Mouse (Mus musculus): ENCODE data around the gene Mvb12b. TPM values are rescaled to one million over a fixed set of nuclear protein-coding genes. Genes with fewer than 3 reads are reported as not detected.

Mvb12b gene
- polyA plus RNA-seq, 1 experiment = 15.9 TPM

DNA sequence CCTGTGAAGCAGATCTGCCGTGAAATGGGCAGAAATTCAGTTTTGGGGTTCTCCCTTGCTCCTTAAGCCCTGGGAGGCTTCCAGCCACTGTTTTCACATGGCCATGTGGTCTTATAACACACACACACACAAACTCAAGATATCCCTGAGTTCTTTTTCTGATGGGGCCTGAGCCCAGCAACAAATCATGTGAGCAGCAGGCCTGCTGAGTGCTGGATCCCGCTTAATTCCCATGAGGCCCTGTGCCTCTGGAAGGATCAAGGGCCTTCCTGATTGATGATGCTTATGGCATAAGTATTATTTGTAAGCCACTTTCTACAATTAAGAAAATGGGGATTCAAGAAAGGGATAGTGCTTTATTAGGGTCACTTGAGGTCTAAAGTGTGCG is 2.5 kb downstream of the Mvb12b start:
- Histone ChIP-seq H3K4me3 (ENCODE audit: insufficient read depth, poor library complexity, severe bottlenecking) (no peak overlapping the region), H3K79me3 (ENCODE audit: low read depth) (peaks cover 14% of the 10 kb centered on the region), H3K27me3 (ENCODE audit: control insufficient read depth, insufficient read depth, insufficient read length) (no peaks in the 10 kb centered on the region)

DNA sequence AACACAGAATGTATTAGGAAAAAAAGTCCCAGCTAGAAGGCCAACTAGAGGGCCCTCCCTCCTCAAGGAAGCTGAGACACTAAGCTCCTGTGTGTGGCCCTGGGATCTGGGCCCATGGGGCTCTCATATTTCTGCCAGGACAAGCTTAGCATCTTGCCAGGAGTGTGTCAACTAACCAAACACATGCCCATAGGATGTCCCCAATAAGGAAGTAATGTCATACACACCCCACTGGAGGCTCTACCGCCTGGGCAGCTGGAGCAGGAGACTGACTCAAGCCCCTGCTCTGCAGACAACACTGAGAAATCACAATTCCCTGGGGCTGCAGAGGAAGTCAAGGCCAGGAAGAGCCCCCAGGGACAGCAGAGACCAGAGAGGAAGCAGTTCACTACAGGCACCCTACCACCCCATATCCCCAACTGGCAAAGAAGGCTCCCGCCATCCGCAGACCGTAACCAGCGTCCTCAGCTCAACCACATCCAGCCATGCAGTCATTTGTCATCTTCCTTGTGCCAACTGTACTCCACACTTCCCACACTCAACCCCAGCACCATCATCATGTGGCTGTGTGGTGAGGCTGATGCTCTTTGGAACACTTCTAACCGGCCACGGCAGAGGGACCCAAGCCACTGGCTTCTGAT is 3.0 kb downstream of the Mvb12b start:
- Histone ChIP-seq H3K4me3 (ENCODE audit: insufficient read depth, poor library complexity, severe bottlenecking) (no peak overlapping the region), H3K36me3 (ENCODE audit: control insufficient read depth, insufficient read depth) (no peaks in the 10 kb centered on the region), H3K79me3 (ENCODE audit: low read depth) (peaks cover 16% of the 10 kb centered on the region), H3K79me2 (ENCODE audit: control insufficient read depth, insufficient read depth) (peaks cover 66% of the 10 kb centered on the region), H3K27me3 (ENCODE audit: control insufficient read depth, insufficient read depth, insufficient read length) (no peaks in the 10 kb centered on the region), H3ac (ENCODE audit: control insufficient read depth, insufficient read length, low read depth) (no peak overlapping the region)
- TF ChIP-seq MYOD1 (IDR thresholded peaks at IDR 0.05; ENCODE audit: control insufficient read depth, insufficient read length, low read depth) (no peak), USF1 (IDR thresholded peaks at IDR 0.05; ENCODE audit: low read depth) (no peak), MYOG (IDR thresholded peaks at IDR 0.05; ENCODE audit: control insufficient read depth, extremely low read depth, insufficient read length) (no peak), FOSL1 (IDR thresholded peaks at IDR 0.05; ENCODE audit: insufficient read depth, low read length, poor library complexity, severe bottlenecking) (no peak), CTCF (IDR thresholded peaks at IDR 0.05; ENCODE audit: control insufficient read depth, insufficient read depth, insufficient read length) (no peak), CEBPB (IDR thresholded peaks at IDR 0.05; ENCODE audit: low read depth) (no peak)

More for the DNA sequence above, 2.5 kb downstream of the Mvb12b start:
- TF ChIP-seq MAX (IDR thresholded peaks at IDR 0.05) (no peak), MYOD1 (IDR thresholded peaks at IDR 0.05; ENCODE audit: control insufficient read depth, insufficient read length, low read depth) (no peak), USF1 (IDR thresholded peaks at IDR 0.05; ENCODE audit: low read depth) (no peak), CTCF (IDR thresholded peaks at IDR 0.05; ENCODE audit: control insufficient read depth, insufficient read depth, insufficient read length) (no peak), FOSL1 (IDR thresholded peaks at IDR 0.05; ENCODE audit: insufficient read depth, low read length, poor library complexity, severe bottlenecking) (no peak), CEBPB (IDR thresholded peaks at IDR 0.05; ENCODE audit: low read depth) (no peak), MYOG (IDR thresholded peaks at IDR 0.05; ENCODE audit: control insufficient read depth, extremely low read depth, insufficient read length) (no peak)
- Histone ChIP-seq H3K79me2 (ENCODE audit: control insufficient read depth, insufficient read depth) (peaks cover 61% of the 10 kb centered on the region), H3K36me3 (ENCODE audit: control insufficient read depth, insufficient read depth) (no peaks in the 10 kb centered on the region), H3ac (ENCODE audit: control insufficient read depth, insufficient read length, low read depth) (no peak overlapping the region)

DNA sequence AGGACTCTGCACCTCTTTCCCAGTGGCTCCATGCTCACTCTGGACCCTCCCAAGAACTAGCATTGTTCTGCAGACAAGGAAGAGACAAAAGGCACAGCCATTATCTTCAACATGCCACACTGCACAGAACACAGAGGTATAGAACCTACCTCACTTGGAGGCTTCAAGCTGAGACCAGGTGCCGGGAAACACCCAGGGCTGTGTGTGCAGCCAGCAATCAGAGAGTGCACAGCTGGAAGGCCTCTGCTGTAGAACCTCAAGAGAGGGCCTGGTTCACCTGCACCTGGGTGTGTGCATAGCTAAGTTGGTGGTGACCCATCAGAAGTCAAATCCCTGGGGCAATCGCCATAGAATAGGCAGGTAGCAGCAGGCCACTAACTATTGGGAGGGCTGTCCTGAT is 8.5 kb downstream of the Mvb12b start:
- Histone ChIP-seq H3K36me3 (ENCODE audit: control insufficient read depth, insufficient read depth) (peaks cover 3% of the 10 kb centered on the region), H3K27me3 (ENCODE audit: control insufficient read depth, insufficient read depth, insufficient read length) (no peaks in the 10 kb centered on the region), H3K79me3 (ENCODE audit: low read depth) (peaks cover 20% of the 10 kb centered on the region), H3ac (ENCODE audit: control insufficient read depth, insufficient read length, low read depth) (no peak overlapping the region), H3K4me3 (ENCODE audit: insufficient read depth, poor library complexity, severe bottlenecking) (no peak overlapping the region), H3K79me2 (ENCODE audit: control insufficient read depth, insufficient read depth) (peaks cover 51% of the 10 kb centered on the region)
- no peak for TF ChIP-seq CTCF (IDR thresholded peaks at IDR 0.05; ENCODE audit: control insufficient read depth, insufficient read depth, insufficient read length)
- no peak for TF ChIP-seq CEBPB (IDR thresholded peaks at IDR 0.05; ENCODE audit: low read depth)
- no peak for TF ChIP-seq USF1 (IDR thresholded peaks at IDR 0.05; ENCODE audit: low read depth)
- no peak for TF ChIP-seq MAX (IDR thresholded peaks at IDR 0.05)
- TF ChIP-seq FOSL1 (IDR thresholded peaks at IDR 0.05; ENCODE audit: insufficient read depth, low read length, poor library complexity, severe bottlenecking) = no peak
- no peak for TF ChIP-seq MYOD1 (IDR thresholded peaks at IDR 0.05; ENCODE audit: control insufficient read depth, insufficient read length, low read depth)
- no peak for TF ChIP-seq MYOG (IDR thresholded peaks at IDR 0.05; ENCODE audit: control insufficient read depth, extremely low read depth, insufficient read length)

DNA sequence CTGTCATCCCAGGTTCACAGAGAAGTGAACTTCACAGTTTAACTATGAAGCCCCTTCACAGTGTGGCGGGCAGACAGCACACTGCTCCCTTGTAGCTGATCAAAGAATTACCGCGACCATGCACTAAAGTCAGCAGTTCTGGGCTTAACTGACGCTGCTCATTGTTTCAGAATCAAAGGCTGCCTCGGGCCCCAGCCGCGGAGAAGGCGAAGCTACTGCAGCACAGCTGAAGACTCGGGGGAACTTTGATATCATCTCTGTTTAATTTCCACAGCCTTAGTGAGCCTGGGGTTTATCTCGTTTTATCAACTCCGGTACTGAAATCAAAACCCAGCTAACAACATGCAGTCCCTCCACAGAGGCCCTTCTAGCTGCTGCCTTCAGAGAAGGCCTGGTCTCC is 9.3 kb downstream of the Mvb12b start:
- H3K79me2 ChIP-seq (ENCODE audit: control insufficient read depth, insufficient read depth) = peaks cover 45% of the 10 kb centered on the region
- H3K36me3 ChIP-seq (ENCODE audit: control insufficient read depth, insufficient read depth) = peaks cover 8% of the 10 kb centered on the region
- no peaks in the 10 kb centered on the region for H3K27me3 ChIP-seq (ENCODE audit: control insufficient read depth, insufficient read depth, insufficient read length)
- no peak overlapping the region for H3ac ChIP-seq (ENCODE audit: control insufficient read depth, insufficient read length, low read depth)
- H3K79me3 ChIP-seq (ENCODE audit: low read depth) = peaks cover 18% of the 10 kb centered on the region
- no peak for TF ChIP-seq MAX (IDR thresholded peaks at IDR 0.05)
- TF ChIP-seq CTCF (IDR thresholded peaks at IDR 0.05; ENCODE audit: control insufficient read depth, insufficient read depth, insufficient read length) = no peak
- no peak for TF ChIP-seq FOSL1 (IDR thresholded peaks at IDR 0.05; ENCODE audit: insufficient read depth, low read length, poor library complexity, severe bottlenecking)
- TF ChIP-seq USF1 (IDR thresholded peaks at IDR 0.05; ENCODE audit: low read depth) = no peak
- no peak for TF ChIP-seq MYOG (IDR thresholded peaks at IDR 0.05; ENCODE audit: control insufficient read depth, extremely low read depth, insufficient read length)
- no peak for TF ChIP-seq CEBPB (IDR thresholded peaks at IDR 0.05; ENCODE audit: low read depth)
- no peak for TF ChIP-seq MYOD1 (IDR thresholded peaks at IDR 0.05; ENCODE audit: control insufficient read depth, insufficient read length, low read depth)
- no peak overlapping the region for H3K4me3 ChIP-seq (ENCODE audit: insufficient read depth, poor library complexity, severe bottlenecking)

DNA sequence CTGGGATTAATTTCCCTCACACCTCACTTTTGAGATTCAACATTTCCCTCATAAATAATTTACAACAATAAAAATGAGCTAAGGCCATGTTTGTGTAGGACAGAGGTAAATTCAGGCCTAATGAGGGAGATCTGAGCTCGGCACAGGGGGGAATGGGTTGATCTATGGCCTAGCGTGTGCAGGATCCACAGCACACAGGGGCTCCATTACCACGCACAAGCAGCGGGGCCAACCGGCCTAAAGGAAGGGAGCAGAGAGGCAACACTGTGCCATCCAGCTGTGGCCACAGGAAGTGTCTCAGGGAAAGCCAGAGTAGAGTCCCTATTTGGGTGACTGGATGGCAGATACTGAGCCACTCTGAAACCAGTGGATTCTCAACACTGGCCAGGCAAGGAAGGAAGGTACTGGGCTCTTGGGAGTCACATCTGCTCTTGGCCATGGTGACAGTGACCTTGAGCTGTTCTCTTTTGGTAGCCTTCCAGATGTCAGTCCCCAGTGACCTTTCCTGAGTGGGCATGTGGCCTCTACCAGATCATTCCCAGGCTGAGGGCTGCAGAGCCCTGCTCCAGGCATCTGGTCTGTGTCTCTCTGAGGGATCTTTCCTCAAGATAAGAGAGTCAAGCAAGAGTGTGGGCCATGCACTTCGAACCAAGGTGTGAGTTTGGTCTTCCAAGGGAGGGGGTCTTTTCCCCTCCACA is 9.9 kb downstream of the Mvb12b start:
- Histone ChIP-seq H3ac (ENCODE audit: control insufficient read depth, insufficient read length, low read depth) (no peak overlapping the region), H3K79me3 (ENCODE audit: low read depth) (peaks cover 14% of the 10 kb centered on the region), H3K4me3 (ENCODE audit: insufficient read depth, poor library complexity, severe bottlenecking) (no peak overlapping the region), H3K36me3 (ENCODE audit: control insufficient read depth, insufficient read depth) (peaks cover 11% of the 10 kb centered on the region), H3K79me2 (ENCODE audit: control insufficient read depth, insufficient read depth) (peaks cover 39% of the 10 kb centered on the region), H3K27me3 (ENCODE audit: control insufficient read depth, insufficient read depth, insufficient read length) (no peaks in the 10 kb centered on the region)
- TF ChIP-seq MYOG (IDR thresholded peaks at IDR 0.05; ENCODE audit: control insufficient read depth, extremely low read depth, insufficient read length) (no peak), MAX (IDR thresholded peaks at IDR 0.05) (no peak), USF1 (IDR thresholded peaks at IDR 0.05; ENCODE audit: low read depth) (no peak), MYOD1 (IDR thresholded peaks at IDR 0.05; ENCODE audit: control insufficient read depth, insufficient read length, low read depth) (no peak)
